Mouse (Mus musculus) C2C12 (cell line): ENCODE data around the gene Zfp12. TPM values are rescaled to one million over a fixed set of nuclear protein-coding genes. Genes with fewer than 3 reads are reported as not detected.

Experiments used
- H3K27me3 ChIP-seq: one replicate; pipeline ENCODE4 v1.6.1; 2011; ENCODE audit not compliant: control insufficient read depth, insufficient read depth, insufficient read length
- H3K36me3 ChIP-seq: one replicate; pipeline ENCODE4 v1.6.1; 2011; ENCODE audit not compliant: control insufficient read depth, insufficient read depth
- H3K4me3 ChIP-seq: one replicate; pipeline ENCODE4 v1.5.1; 2011; ENCODE audit warnings: mild to moderate bottlenecking, control low read depth; ENCODE audit not compliant: poor library complexity, insufficient read depth, severe bottlenecking
- H3K79me2 ChIP-seq: one replicate; pipeline ENCODE4 v1.6.1; 2011; ENCODE audit not compliant: control insufficient read depth, insufficient read depth
- H3K79me3 ChIP-seq: one replicate; pipeline ENCODE4 v1.6.1; 2011; ENCODE audit warnings: low read depth, control low read depth
- H3ac ChIP-seq: one replicate; pipeline ENCODE3; 2011; ENCODE audit warnings: low read depth; ENCODE audit not compliant: control insufficient read depth, insufficient read length
- CEBPB ChIP-seq: IDR thresholded peaks from one replicate; pipeline ENCODE4 v1.6.1; 2011; ENCODE audit warnings: low read depth, mild to moderate bottlenecking, control low read depth, moderate library complexity
- CTCF ChIP-seq: IDR thresholded peaks from one replicate; pipeline ENCODE4 v1.5.1; 2011; ENCODE audit not compliant: control insufficient read depth, insufficient read depth, insufficient read length
- FOSL1 ChIP-seq: IDR thresholded peaks from one replicate; pipeline ENCODE4 v1.8.0; 2011; ENCODE audit warnings: mild to moderate bottlenecking, low read length; ENCODE audit not compliant: poor library complexity, insufficient read depth, severe bottlenecking
- MAX ChIP-seq: IDR thresholded peaks from one replicate; pipeline ENCODE4 v1.6.1; 2011; ENCODE audit warnings: mild to moderate bottlenecking, control low read depth
- MYOD1 ChIP-seq: IDR thresholded peaks from one replicate; pipeline ENCODE4 v1.6.1; 2011; ENCODE audit warnings: low read depth; ENCODE audit not compliant: control insufficient read depth, insufficient read length
- MYOG ChIP-seq: IDR thresholded peaks from one replicate; pipeline ENCODE4 v1.6.1; 2011; ENCODE audit not compliant: control insufficient read depth, insufficient read length; ENCODE audit errors: extremely low read depth
- USF1 ChIP-seq: IDR thresholded peaks from one replicate; pipeline ENCODE4 v1.6.1; 2011; ENCODE audit warnings: low read depth, mild to moderate bottlenecking, control low read depth, moderate library complexity
- polyA plus RNA-seq: library from polyadenylated mRNA; unstranded; fragments of >200 nt; fragmentation: generic; extraction: Trizol; gene quantifications from one replicate; pipeline ENCODE4 v1.2.1, GENCODE M21; 2012; ENCODE audit warnings: missing spikeins

The Zfp12 gene
- polyA plus RNA-seq, 1 experiment, result 4.2 TPM

DNA sequence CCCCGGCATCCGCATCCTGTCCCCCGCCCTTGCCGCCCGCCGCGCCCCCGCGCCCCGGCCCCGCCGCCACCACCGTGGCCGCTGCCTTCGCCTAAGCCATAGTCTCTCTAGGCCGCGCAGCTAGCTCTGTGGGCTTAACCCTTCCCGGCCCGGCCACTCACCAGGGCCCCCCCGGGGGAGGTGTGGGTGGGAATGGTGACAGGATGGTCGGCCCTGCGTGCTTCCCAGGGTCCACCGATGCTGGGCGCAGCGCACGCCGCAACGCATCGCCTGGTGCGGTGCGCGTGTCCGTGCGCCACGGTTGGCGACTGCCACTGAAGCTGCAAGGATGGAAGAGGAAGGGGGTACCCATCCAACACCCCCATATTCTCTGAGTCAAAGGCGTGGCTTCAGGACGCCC, 58.4 kb downstream of the Zfp12 start, which contains the start of gene Zfp853:
TSS of gene Zfp853 (minus strand) at position 220 of the 400 bp plus-strand sequence.
- Histone ChIP-seq H3K79me2 (no peaks in the 10 kb centered on the region), H3K27me3 (no peaks in the 10 kb centered on the region), H3K79me3 (no peaks in the 10 kb centered on the region), H3K4me3 (no peak within 1 kb of the TSS), H3ac (no peak within 1 kb of the TSS), H3K36me3 (no peaks in the 10 kb centered on the region)
- TF ChIP-seq FOSL1 (no peak), MYOG (no peak), CEBPB (no peak), USF1 (no peak), MYOD1 (no peak)

DNA sequence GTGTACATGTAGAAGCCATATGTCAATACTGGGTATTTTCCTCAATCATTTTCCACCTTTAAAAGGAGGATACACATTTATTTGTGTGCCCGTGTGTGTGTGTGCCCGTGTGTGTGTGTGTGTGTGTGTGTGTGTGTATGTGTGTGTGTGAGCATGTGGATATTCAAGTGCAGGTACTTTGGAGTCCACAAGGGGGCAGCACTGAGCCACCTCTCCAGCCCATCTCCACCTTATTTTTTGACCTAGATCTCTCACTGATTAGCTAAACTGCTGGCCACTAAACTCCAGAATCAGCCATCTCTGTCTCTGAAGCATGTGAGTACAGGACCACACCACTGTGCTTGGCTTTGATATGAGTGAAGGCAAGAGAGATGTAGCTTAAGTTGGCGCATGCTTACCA, 59.9 kb downstream of the Zfp12 start:
- Histone ChIP-seq H3K79me3 (no peaks in the 10 kb centered on the region), H3K4me3 (no peak overlapping the region), H3K36me3 (peaks cover under 1% of the 10 kb centered on the region), H3ac (no peak overlapping the region), H3K27me3 (no peaks in the 10 kb centered on the region), H3K79me2 (no peaks in the 10 kb centered on the region)
- TF ChIP-seq MYOG (no peak), MYOD1 (no peak), FOSL1 (no peak), CEBPB (no peak), MAX (no peak), CTCF (no peak), USF1 (no peak)

DNA sequence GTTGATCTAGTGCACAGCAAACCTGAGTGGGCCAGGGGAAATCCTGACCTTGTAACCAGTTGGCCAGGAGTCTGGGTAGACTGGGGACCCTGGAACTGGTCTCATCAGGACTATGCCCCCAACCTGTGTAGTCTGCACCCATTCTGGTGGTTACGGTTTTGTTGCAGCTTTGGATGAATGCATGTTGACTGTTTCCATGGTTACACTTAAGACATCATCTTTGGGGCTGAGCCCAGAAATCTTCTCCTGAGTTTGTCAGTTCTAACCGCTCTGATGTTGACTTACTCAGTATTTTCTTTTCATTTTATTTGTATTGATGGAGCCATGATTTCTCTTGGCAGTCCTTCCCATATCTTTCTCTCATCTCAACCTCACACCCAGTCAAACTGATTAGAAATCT, 60.4 kb downstream of the Zfp12 start:
- no peak for TF ChIP-seq FOSL1
- no peak for TF ChIP-seq CEBPB
- TF ChIP-seq USF1, result no peak
- no peak for TF ChIP-seq CTCF
- TF ChIP-seq MAX, result no peak
- no peak for TF ChIP-seq MYOD1
- no peak for TF ChIP-seq MYOG
- Histone ChIP-seq H3K36me3 (peaks cover 5% of the 10 kb centered on the region), H3K79me3 (no peaks in the 10 kb centered on the region), H3K4me3 (no peak overlapping the region), H3ac (no peak overlapping the region), H3K27me3 (no peaks in the 10 kb centered on the region), H3K79me2 (no peaks in the 10 kb centered on the region)

DNA sequence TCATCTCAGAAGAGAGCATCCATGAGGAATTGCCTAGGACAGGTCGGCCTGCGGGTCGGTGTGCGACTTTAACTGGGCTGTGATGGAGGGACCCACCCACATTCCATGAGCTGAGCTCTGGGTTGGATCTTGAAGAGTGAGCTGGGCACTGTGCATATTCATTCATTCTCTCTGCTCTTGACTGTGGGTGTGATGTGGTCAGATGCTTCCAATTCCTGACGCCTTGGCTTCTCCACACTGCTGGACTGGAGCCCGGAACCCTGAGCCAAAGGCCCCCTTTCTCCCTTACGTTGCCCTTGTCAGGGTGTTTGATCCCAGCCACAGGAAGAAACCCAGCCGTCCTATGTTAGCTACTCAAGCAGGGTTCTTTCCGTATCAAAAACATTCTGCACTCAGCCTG, 63.0 kb downstream of the Zfp12 start:
- no peaks in the 10 kb centered on the region for H3K27me3 ChIP-seq
- H3K4me3 ChIP-seq, result no peak overlapping the region
- TF ChIP-seq MYOD1 (no peak), CTCF (no peak), MYOG (no peak), CEBPB (no peak), USF1 (no peak)
- H3ac ChIP-seq, result no peak overlapping the region
- peaks cover 20% of the 10 kb centered on the region for H3K36me3 ChIP-seq
- H3K79me2 ChIP-seq, result no peaks in the 10 kb centered on the region
- no peaks in the 10 kb centered on the region for H3K79me3 ChIP-seq

DNA sequence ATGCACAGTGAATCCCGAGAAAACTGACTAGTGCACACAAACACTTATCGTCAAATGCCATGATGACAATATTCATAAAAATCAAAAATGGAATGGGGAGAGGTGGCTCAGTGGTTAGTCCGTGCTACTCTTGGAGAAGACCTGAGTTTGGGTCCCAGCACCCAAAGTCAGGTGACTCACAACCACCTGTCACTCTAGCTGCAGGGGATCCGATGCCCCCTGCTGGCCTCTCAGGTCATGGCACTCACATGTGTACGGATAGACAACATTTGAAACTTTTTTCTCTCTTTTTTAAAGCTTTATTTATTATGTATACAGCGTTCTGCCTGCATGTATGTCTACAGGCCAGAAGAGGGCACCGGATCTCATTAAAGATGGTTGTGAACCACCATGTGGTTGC, 63.4 kb downstream of the Zfp12 start:
- no peak overlapping the region for H3K4me3 ChIP-seq

More for the DNA sequence above, 63.4 kb downstream of the Zfp12 start:
- H3K36me3 ChIP-seq, result peaks cover 23% of the 10 kb centered on the region
- peaks cover 2% of the 10 kb centered on the region for H3K79me3 ChIP-seq
- TF ChIP-seq USF1, result no peak
- TF ChIP-seq CTCF, result no peak
- TF ChIP-seq FOSL1, result no peak
- no peak for TF ChIP-seq MYOD1
- no peak for TF ChIP-seq MYOG
- TF ChIP-seq MAX, result no peak
- no peak for TF ChIP-seq CEBPB
- H3K27me3 ChIP-seq, result no peaks in the 10 kb centered on the region
- no peaks in the 10 kb centered on the region for H3K79me2 ChIP-seq
- H3ac ChIP-seq, result no peak overlapping the region

Other genes starting within 250 kb of the Zfp12 start
- 12.2 TPM for gene Rnf216, start 122.2 kb upstream of the Zfp12 start, polyA plus RNA-seq
- gene Olfr718-ps1, start 87.6 kb upstream of the Zfp12 start, polyA plus RNA-seq, result not detected
- gene Rbak, start 54.4 kb upstream of the Zfp12 start, polyA plus RNA-seq, result 2.8 TPM
- gene Spdye4b, start 54.1 kb upstream of the Zfp12 start, polyA plus RNA-seq, result not detected
- not detected for gene Spdye4a, start 8.3 kb upstream of the Zfp12 start, polyA plus RNA-seq
- 3.8 TPM for gene Zfp316, start 34.9 kb downstream of the Zfp12 start, polyA plus RNA-seq
- not detected for gene Zfp853, start 58.5 kb downstream of the Zfp12 start, polyA plus RNA-seq
- gene E130309D02Rik, start 80.2 kb downstream of the Zfp12 start, polyA plus RNA-seq, result 29.6 TPM
- 48.7 TPM for gene Zdhhc4, start 94.1 kb downstream of the Zfp12 start, polyA plus RNA-seq
- gene Grid2ip, start 122.2 kb downstream of the Zfp12 start, polyA plus RNA-seq, result not detected
- 131 TPM for gene Kdelr2, start 168.7 kb downstream of the Zfp12 start, polyA plus RNA-seq
- gene Daglb, start 229.4 kb downstream of the Zfp12 start, polyA plus RNA-seq, result 3.7 TPM